Mouse (Mus musculus): ENCODE measurements around the gene S100g. TPM values are rescaled to one million over a fixed set of nuclear protein-coding genes. Genes with fewer than 3 reads are reported as not detected.

Gene S100g
- polyA plus RNA-seq, 2 experiments, result 1.7 TPM; not detected in 1

DNA sequence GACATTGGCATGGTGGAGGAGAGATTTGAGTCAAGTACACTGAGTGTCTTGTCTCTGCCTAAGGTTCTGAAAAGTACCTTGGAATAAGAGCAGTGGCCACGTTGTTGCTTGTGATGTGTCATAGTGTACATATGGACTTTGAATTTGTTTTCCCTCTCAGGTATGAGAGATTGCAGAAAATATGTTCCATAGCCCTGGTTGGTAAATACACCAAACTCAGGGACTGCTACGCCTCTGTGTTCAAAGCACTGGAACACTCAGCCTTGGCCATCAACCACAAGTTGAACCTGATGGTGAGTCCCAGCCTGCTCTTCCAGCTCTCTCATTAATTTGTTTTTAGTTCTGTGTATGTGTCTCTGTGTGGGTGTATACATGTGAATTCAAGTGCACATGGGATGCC is 32.9 kb downstream of the S100g start:
- Histone ChIP-seq H3K4me2 (replicated peaks; ENCODE audit: low read depth, low read length, severe bottlenecking) (no peak overlapping the region), H3K9me3 (ENCODE audit: control insufficient read depth, low read length) (no peaks in the 10 kb centered on the region), H3K27me3 (ENCODE audit: control insufficient read depth, insufficient read depth, low read length) (no peaks in the 10 kb centered on the region), H3K4me1 (ENCODE audit: control insufficient read depth, insufficient read depth, low read length) (no peaks in the 10 kb centered on the region), H3K36me3 (ENCODE audit: control insufficient read depth, insufficient read depth, low read length) (peaks cover 10% of the 10 kb centered on the region), H3K27ac (replicated peaks; ENCODE audit: low read depth, low read length) (no peak overlapping the region), H3K9ac (ENCODE audit: low read depth, low read length, severe bottlenecking) (no peak overlapping the region), H3K4me3 (replicated peaks; ENCODE audit: low read length) (no peak overlapping the region)
- WGBS, result 93% methylated on average over 2 of the region's 2 CpGs
- no peak for TF ChIP-seq POLR2A (IDR thresholded peaks at IDR 0.05; ENCODE audit: borderline replicate concordance, extremely low read depth, insufficient read depth, insufficient read length)
- DNase-seq (ENCODE audit: low spot score) (no peak), ATAC-seq (ENCODE audit: low FRiP score, low read depth) (no peak)

GRCm38 (mm10) chrX:162921487-162922125 is 42.8 kb downstream of the S100g start:
- 76% methylated on average over 8 of the region's 8 CpGs for WGBS
- H3K9ac ChIP-seq (ENCODE audit: low read depth, low read length, severe bottlenecking), result no peak overlapping the region
- H3K4me1 ChIP-seq (ENCODE audit: control insufficient read depth, insufficient read depth, low read length), result no peaks in the 10 kb centered on the region
- H3K27ac ChIP-seq (replicated peaks; ENCODE audit: low read depth, low read length), result no peak overlapping the region
- ATAC-seq (ENCODE audit: low FRiP score, low read depth), result no peak
- H3K4me3 ChIP-seq (replicated peaks; ENCODE audit: low read length), result no peak overlapping the region
- H3K9me3 ChIP-seq (ENCODE audit: control insufficient read depth, low read length), result no peaks in the 10 kb centered on the region
- DNase-seq (ENCODE audit: low spot score), result no peak
- TF ChIP-seq POLR2A (IDR thresholded peaks at IDR 0.05; ENCODE audit: borderline replicate concordance, extremely low read depth, insufficient read depth, insufficient read length), result no peak
- H3K4me2 ChIP-seq (replicated peaks; ENCODE audit: low read depth, low read length, severe bottlenecking), result no peak overlapping the region
- peaks cover 23% of the 10 kb centered on the region; the same call in 1 of the 2 replicates for H3K36me3 ChIP-seq (ENCODE audit: control insufficient read depth, insufficient read depth, low read length)
- H3K27me3 ChIP-seq (ENCODE audit: control insufficient read depth, insufficient read depth, low read length), result no peaks in the 10 kb centered on the region

DNA sequence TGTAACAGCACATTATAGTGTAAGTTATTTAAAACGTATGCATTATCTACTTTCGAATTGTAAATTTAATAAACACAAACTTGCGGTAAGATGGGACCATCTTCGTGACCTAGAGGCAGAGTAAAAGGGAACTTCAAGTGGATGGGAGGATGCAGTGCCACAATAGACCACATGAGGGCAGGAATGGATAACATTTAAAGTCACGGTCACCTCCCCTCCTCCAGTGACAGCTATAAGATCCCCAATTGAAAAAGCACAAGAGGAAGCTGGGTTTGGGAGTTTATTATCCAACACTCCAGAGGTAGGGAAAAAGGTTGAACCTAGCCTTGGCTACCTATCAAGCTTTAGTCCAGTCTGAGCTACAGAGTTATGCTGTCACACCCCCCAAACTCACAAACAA is 48.7 kb downstream of the S100g start:
- no peak overlapping the region for H3K4me3 ChIP-seq (replicated peaks; ENCODE audit: low read length)
- no peaks in the 10 kb centered on the region for H3K4me1 ChIP-seq (ENCODE audit: control insufficient read depth, insufficient read depth, low read length)
- H3K36me3 ChIP-seq (ENCODE audit: control insufficient read depth, insufficient read depth, low read length), result peaks cover 13% of the 10 kb centered on the region; the same call in 1 of the 2 replicates
- H3K9ac ChIP-seq (ENCODE audit: low read depth, low read length, severe bottlenecking), result no peak overlapping the region
- WGBS, result 31% methylated on average over 5 of the region's 5 CpGs
- no peak overlapping the region for H3K4me2 ChIP-seq (replicated peaks; ENCODE audit: low read depth, low read length, severe bottlenecking)
- H3K27me3 ChIP-seq (ENCODE audit: control insufficient read depth, insufficient read depth, low read length), result no peaks in the 10 kb centered on the region
- DNase-seq (ENCODE audit: low spot score) (peak; percentile 49), ATAC-seq (ENCODE audit: low FRiP score, low read depth) (no peak)
- no peak for TF ChIP-seq POLR2A (IDR thresholded peaks at IDR 0.05; ENCODE audit: borderline replicate concordance, extremely low read depth, insufficient read depth, insufficient read length)
- H3K9me3 ChIP-seq (ENCODE audit: control insufficient read depth, low read length), result no peaks in the 10 kb centered on the region
- no peak overlapping the region for H3K27ac ChIP-seq (replicated peaks; ENCODE audit: low read depth, low read length)

DNA sequence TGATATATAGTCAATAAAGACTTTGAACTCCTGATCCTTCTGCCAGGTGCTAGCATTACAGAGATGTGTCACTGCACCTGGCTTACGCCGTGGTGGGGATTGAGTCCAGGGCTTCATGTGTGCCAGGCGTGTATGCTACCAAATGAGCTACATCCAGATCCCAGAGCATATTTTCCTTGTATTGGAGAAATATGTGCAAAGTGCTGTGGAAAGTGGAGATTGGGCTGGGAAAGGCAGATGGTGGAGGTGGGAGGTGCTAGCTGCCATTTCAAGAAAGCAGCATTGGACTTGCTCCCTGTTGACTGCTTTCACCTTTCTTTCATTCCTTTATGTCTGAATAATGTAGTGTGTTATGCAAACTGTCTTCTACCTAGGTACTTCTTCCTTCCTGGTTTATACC is 50.7 kb downstream of the S100g start:
- no peaks in the 10 kb centered on the region for H3K9me3 ChIP-seq (ENCODE audit: control insufficient read depth, low read length)
- H3K27me3 ChIP-seq (ENCODE audit: control insufficient read depth, insufficient read depth, low read length), result no peaks in the 10 kb centered on the region
- no peak overlapping the region for H3K4me2 ChIP-seq (replicated peaks; ENCODE audit: low read depth, low read length, severe bottlenecking)
- H3K36me3 ChIP-seq (ENCODE audit: control insufficient read depth, insufficient read depth, low read length), result peaks cover 13% of the 10 kb centered on the region; the same call in 1 of the 2 replicates
- H3K9ac ChIP-seq (ENCODE audit: low read depth, low read length, severe bottlenecking), result no peak overlapping the region
- WGBS, result 96% methylated on average over 3 of the region's 3 CpGs
- ATAC-seq (ENCODE audit: low FRiP score, low read depth), result no peak
- TF ChIP-seq POLR2A (IDR thresholded peaks at IDR 0.05; ENCODE audit: borderline replicate concordance, extremely low read depth, insufficient read depth, insufficient read length), result no peak
- no peak overlapping the region for H3K4me3 ChIP-seq (replicated peaks; ENCODE audit: low read length)
- no peak for DNase-seq (ENCODE audit: low spot score)
- no peak overlapping the region for H3K27ac ChIP-seq (replicated peaks; ENCODE audit: low read depth, low read length)
- no peaks in the 10 kb centered on the region for H3K4me1 ChIP-seq (ENCODE audit: control insufficient read depth, insufficient read depth, low read length)

Other genes starting within 250 kb of the S100g start
- gene Rbbp7, start 204.2 kb downstream of the S100g start, polyA plus RNA-seq (2012; rRNA removed), result 220 and 266 TPM in 2 replicates
- gene Rbbp7, start 204.2 kb downstream of the S100g start, polyA plus RNA-seq (2014; fragmentation: Nextera tagmentation; extraction: Ambion mirVana), result 433 and 459 TPM in 2 replicates
- 12.4 and 12.8 TPM in 2 replicates for gene Txlng, start 135.1 kb downstream of the S100g start, polyA plus RNA-seq (2012; rRNA removed)
- 11.9 and 13.1 TPM in 2 replicates for gene Txlng, start 135.1 kb downstream of the S100g start, polyA plus RNA-seq (2014; fragmentation: Nextera tagmentation; extraction: Ambion mirVana)
- gene Syap1, start 76.2 kb downstream of the S100g start, polyA plus RNA-seq (2012; rRNA removed), result 29.1 and 39.6 TPM in 2 replicates
- 49.8 and 52.6 TPM in 2 replicates for gene Syap1, start 76.2 kb downstream of the S100g start, polyA plus RNA-seq (2014; fragmentation: Nextera tagmentation; extraction: Ambion mirVana)
- 44.8 and 46.2 TPM in 2 replicates for gene Ctps2, start 63.4 kb downstream of the S100g start, polyA plus RNA-seq (2012; rRNA removed)
- 90.1 and 98.0 TPM in 2 replicates for gene Ctps2, start 63.4 kb downstream of the S100g start, polyA plus RNA-seq (2014; fragmentation: Nextera tagmentation; extraction: Ambion mirVana)

All from limb, embryonic 14.5 days (tissue).